Mouse (Mus musculus): ENCODE measurements at regions not wholly inside any gene's neighbourhood (a gene's known extent, or its start where the extent isn't known, plus 50 kb on each side); places are given as distances from the start of the nearest gene placed in this dataset.
A peak's percentile ranks its signal among the peaks of the same experiment; 100 is the strongest.

- no peak overlapping the region for H3K4me2 ChIP-seq
- no peak overlapping the region for H3K27ac ChIP-seq
- H3K36me3 ChIP-seq, result no peaks in the 10 kb centered on the region
- H3K9ac ChIP-seq, result no peak overlapping the region
- WGBS, result 40% methylated on average over 2 of the region's 2 CpGs
- no peak overlapping the region for H3K4me3 ChIP-seq
- H3K4me1 ChIP-seq (replicated peaks), result peaks cover 35% of the 10 kb centered on the region
- no peaks in the 10 kb centered on the region for H3K9me3 ChIP-seq (replicated peaks)
- H3K27me3 ChIP-seq, result peaks cover 31% of the 10 kb centered on the region; the same call in 1 of the 2 replicates
- no peak for ATAC-seq (replicated peaks; ENCODE audit: insufficient number of reproducible peaks, insufficient read depth, low FRiP score, low read depth)
Observed at GRCm38 (mm10) chr2:103893805-103894204, 64.0 kb upstream of the Lmo2 start.

- H3K4me2 ChIP-seq, result no peak overlapping the region
- ATAC-seq (replicated peaks; ENCODE audit: insufficient number of reproducible peaks, insufficient read depth, low FRiP score, low read depth), result no peak
- no peak overlapping the region for H3K9ac ChIP-seq
Observed at GRCm38 (mm10) chr2:103894981-103895676, 62.7 kb upstream of the Lmo2 start.

GRCm38 (mm10) chr2:103896160-103896559 lies 61.6 kb upstream of the Lmo2 start:
- Histone ChIP-seq H3K36me3 (no peaks in the 10 kb centered on the region), H3K4me2 (peak overlapping the region; percentile 34), H3K4me3 (no peak overlapping the region), H3K27me3 (peaks cover 33% of the 10 kb centered on the region), H3K4me1 (replicated peaks) (peaks cover 49% of the 10 kb centered on the region), H3K9ac (no peak overlapping the region), H3K27ac (peak overlapping the region; percentile 78), H3K9me3 (replicated peaks) (no peaks in the 10 kb centered on the region)
- 8% methylated on average over 5 of the region's 5 CpGs for WGBS
- peak; percentile 78 for ATAC-seq (replicated peaks; ENCODE audit: insufficient number of reproducible peaks, insufficient read depth, low FRiP score, low read depth)

More at GRCm38 (mm10) chr2:103894981-103895676, 62.7 kb upstream of the Lmo2 start:
- Histone ChIP-seq H3K9me3 (replicated peaks) (no peaks in the 10 kb centered on the region), H3K4me1 (replicated peaks) (peaks cover 39% of the 10 kb centered on the region), H3K27ac (peak overlapping the region; percentile 78; the same call in 1 of the 2 replicates), H3K4me3 (no peak overlapping the region), H3K27me3 (peaks cover 33% of the 10 kb centered on the region), H3K36me3 (no peaks in the 10 kb centered on the region)
- 68% methylated on average over 12 of the region's 12 CpGs for WGBS

GRCm38 (mm10) chr2:103896814-103897213 lies 61.0 kb upstream of the Lmo2 start:
- Histone ChIP-seq H3K36me3 (no peaks in the 10 kb centered on the region), H3K4me3 (no peak overlapping the region), H3K9ac (no peak overlapping the region), H3K4me2 (peak overlapping the region; percentile 34; the same call in 1 of the 2 replicates), H3K27ac (peak overlapping the region; percentile 78), H3K4me1 (replicated peaks) (peaks cover 55% of the 10 kb centered on the region), H3K27me3 (peaks cover 26% of the 10 kb centered on the region), H3K9me3 (replicated peaks) (no peaks in the 10 kb centered on the region)
- WGBS, result 29% methylated on average over 3 of the region's 3 CpGs
- no peak for ATAC-seq (replicated peaks; ENCODE audit: insufficient number of reproducible peaks, insufficient read depth, low FRiP score, low read depth)

GRCm38 (mm10) chr2:103899713-103900112 lies 58.1 kb upstream of the Lmo2 start:
- 57% methylated on average over 6 of the region's 6 CpGs for WGBS
- no peak overlapping the region for H3K4me3 ChIP-seq
- H3K36me3 ChIP-seq, result no peaks in the 10 kb centered on the region
- peaks cover 53% of the 10 kb centered on the region for H3K4me1 ChIP-seq (replicated peaks)
- no peaks in the 10 kb centered on the region for H3K9me3 ChIP-seq (replicated peaks)
- no peak overlapping the region for H3K27ac ChIP-seq
- H3K9ac ChIP-seq, result no peak overlapping the region
- peaks cover 35% of the 10 kb centered on the region for H3K27me3 ChIP-seq
- H3K4me2 ChIP-seq, result no peak overlapping the region
- ATAC-seq (replicated peaks; ENCODE audit: insufficient number of reproducible peaks, insufficient read depth, low FRiP score, low read depth), result no peak

- 0 out of 2 replicates have a peak overlapping the region, but pooled peaks have one; percentile 29 for H3K27ac ChIP-seq
- WGBS, result 54% methylated on average over 5 of the region's 5 CpGs
Observed at GRCm38 (mm10) chr2:103900384-103900783, 57.4 kb upstream of the Lmo2 start.

GRCm38 (mm10) chr2:103901457-103901856 lies 56.3 kb upstream of the Lmo2 start:
- Histone ChIP-seq H3K4me3 (no peak overlapping the region), H3K27me3 (peaks cover 35% of the 10 kb centered on the region), H3K9ac (no peak overlapping the region), H3K27ac (no peak overlapping the region), H3K4me1 (replicated peaks) (peaks cover 36% of the 10 kb centered on the region), H3K4me2 (no peak overlapping the region), H3K36me3 (no peaks in the 10 kb centered on the region), H3K9me3 (replicated peaks) (no peaks in the 10 kb centered on the region)
- no peak for ATAC-seq (replicated peaks; ENCODE audit: insufficient number of reproducible peaks, insufficient read depth, low FRiP score, low read depth)
- WGBS, result 75% methylated on average over 1 of the region's 1 CpGs

More at GRCm38 (mm10) chr2:103900384-103900783, 57.4 kb upstream of the Lmo2 start:
- Histone ChIP-seq H3K36me3 (no peaks in the 10 kb centered on the region), H3K27me3 (peaks cover 35% of the 10 kb centered on the region), H3K9ac (no peak overlapping the region), H3K4me2 (no peak overlapping the region), H3K9me3 (replicated peaks) (no peaks in the 10 kb centered on the region), H3K4me3 (no peak overlapping the region), H3K4me1 (replicated peaks) (peaks cover 47% of the 10 kb centered on the region)
- no peak for ATAC-seq (replicated peaks; ENCODE audit: insufficient number of reproducible peaks, insufficient read depth, low FRiP score, low read depth)

- H3K4me3 ChIP-seq, result no peak overlapping the region
- no peaks in the 10 kb centered on the region for H3K9me3 ChIP-seq (replicated peaks)
- peaks cover 35% of the 10 kb centered on the region for H3K27me3 ChIP-seq
- no peak overlapping the region for H3K27ac ChIP-seq
- H3K36me3 ChIP-seq, result no peaks in the 10 kb centered on the region
- H3K4me2 ChIP-seq, result no peak overlapping the region
- no peak for ATAC-seq (replicated peaks; ENCODE audit: insufficient number of reproducible peaks, insufficient read depth, low FRiP score, low read depth)
- H3K9ac ChIP-seq, result no peak overlapping the region
- peaks cover 29% of the 10 kb centered on the region for H3K4me1 ChIP-seq (replicated peaks)
- 70% methylated on average over 11 of the region's 11 CpGs for WGBS
Observed at GRCm38 (mm10) chr2:103902777-103903176, 55.0 kb upstream of the Lmo2 start.

- WGBS, result 73% methylated on average over 1 of the region's 1 CpGs
- Histone ChIP-seq H3K27me3 (peaks cover 30% of the 10 kb centered on the region), H3K9ac (no peak overlapping the region), H3K27ac (peak overlapping the region; percentile 20; the same call in 1 of the 2 replicates), H3K4me2 (no peak overlapping the region), H3K36me3 (no peaks in the 10 kb centered on the region), H3K9me3 (replicated peaks) (no peaks in the 10 kb centered on the region), H3K4me3 (no peak overlapping the region), H3K4me1 (replicated peaks) (peaks cover 19% of the 10 kb centered on the region)
- ATAC-seq (replicated peaks; ENCODE audit: insufficient number of reproducible peaks, insufficient read depth, low FRiP score, low read depth), result no peak
Observed at GRCm38 (mm10) chr2:103905681-103906080, 52.1 kb upstream of the Lmo2 start.

GRCm38 (mm10) chr2:103906581-103907184 lies 51.1 kb upstream of the Lmo2 start:
- Histone ChIP-seq H3K27ac (peak overlapping the region; percentile 55), H3K4me3 (no peak overlapping the region), H3K4me1 (replicated peaks) (peaks cover 9% of the 10 kb centered on the region), H3K27me3 (peaks cover 28% of the 10 kb centered on the region), H3K9me3 (replicated peaks) (no peaks in the 10 kb centered on the region), H3K36me3 (no peaks in the 10 kb centered on the region), H3K4me2 (no peak overlapping the region), H3K9ac (no peak overlapping the region)
- ATAC-seq (replicated peaks; ENCODE audit: insufficient number of reproducible peaks, insufficient read depth, low FRiP score, low read depth), result no peak
- WGBS, result 35% methylated on average over 2 of the region's 2 CpGs

Measured in heart, embryonic 15.5 days (tissue).